In the genomic region with DNA sequence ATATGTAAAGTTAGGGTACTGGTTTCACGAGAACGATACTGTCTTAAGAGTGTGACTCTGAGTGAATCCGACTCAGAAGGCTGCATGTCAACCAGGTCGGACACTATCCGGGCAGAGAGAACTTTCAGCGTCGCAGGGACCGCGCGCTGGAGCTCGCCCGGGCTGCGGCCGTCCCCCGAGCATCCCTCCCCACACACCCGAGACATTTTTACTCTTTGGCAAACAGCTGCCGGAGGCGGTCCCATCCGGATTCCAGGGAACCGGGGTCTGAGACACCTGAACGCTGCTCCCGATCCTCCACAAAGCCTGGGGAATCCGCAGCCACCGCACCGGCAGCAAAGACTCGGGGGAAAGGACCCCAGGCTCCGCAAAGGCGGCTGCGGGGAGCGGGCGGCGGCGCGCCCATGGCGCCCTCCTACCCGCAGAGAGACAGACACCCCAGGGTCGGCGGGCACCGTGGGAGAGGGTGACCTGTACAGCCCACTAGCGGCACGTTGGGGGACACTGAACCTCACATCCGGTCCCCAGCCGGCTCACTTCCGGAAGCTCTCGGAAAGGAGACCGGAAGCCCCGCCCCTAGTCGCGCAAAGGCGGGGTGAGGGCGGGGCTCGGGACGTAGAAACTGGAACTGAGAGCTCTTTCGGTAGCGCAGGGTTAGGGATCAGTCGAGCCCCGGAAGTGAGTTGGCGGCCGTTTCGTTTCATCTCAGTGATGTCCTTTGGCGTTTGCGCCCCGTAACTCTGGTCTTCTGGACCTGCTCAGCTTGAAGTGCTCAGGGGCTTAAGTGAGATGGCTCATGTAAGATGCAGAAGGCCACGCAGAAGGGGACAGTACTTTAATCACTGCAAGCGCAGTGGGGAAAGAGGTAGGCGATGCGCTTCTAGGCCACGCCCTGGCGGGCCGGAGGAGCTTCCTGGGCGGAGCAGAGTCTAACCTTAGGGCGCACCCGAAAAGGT, we compare ENCODE assay signal across 8 mouse cellular contexts. TPM values are rescaled to one million over a fixed set of nuclear protein-coding genes. Genes with fewer than 3 reads are reported as not detected.
DNase-seq lines count a peak whose midpoint lies in the region; ATAC-seq and TF ChIP-seq lines count a peak whose summit lies in the region.

A gene (minus strand): TSS at position 535 of the 956 bp plus-strand sequence.

- no peak for TF ChIP-seq CTCF in Patski (IDR thresholded peaks at IDR 0.05)

- peaks cover 42% of the 10 kb centered on the region for H3K36me3 ChIP-seq in hindbrain, embryonic 13.5 days

- in situ Hi-C loops in Patski (cut with MboI; ENCODE audit: low pct_unique_long_range_greater_than_20kb), result loop anchor here (25.0 kb wide), 1 partner anchor 435 kb away; a partner anchor contains a TSS

- POLR2A ChIA-PET in Patski (lab: Charles Lee), result interaction anchor here (0.6 to 1.6 kb wide), 6 partner anchors 11 to 266 kb away, joined by 3 to 8 read pairs (median 4); a partner anchor contains a TSS

- no peaks in the 10 kb centered on the region for H3K27me3 ChIP-seq in Patski
- H3K27me3 ChIP-seq in hindbrain, embryonic 13.5 days, result no peaks in the 10 kb centered on the region

- CTCF ChIA-PET in Patski (lab: Charles Lee), result interaction anchor here (0.6 to 4.3 kb wide), 4 partner anchors 11 to 177 kb away, joined by 3 to 24 read pairs (median 8); no protein-coding TSS in a partner anchor

- peak within 1 kb of the TSS; percentile 94 for H3K27ac ChIP-seq in hindbrain, embryonic 13.5 days

- no peaks in the 10 kb centered on the region for H3K9me3 ChIP-seq in hindbrain, embryonic 13.5 days

- peak within 1 kb of the TSS; percentile 92 for H3K4me3 ChIP-seq in hindbrain, embryonic 13.5 days

- H3K4me2 ChIP-seq in hindbrain, embryonic 13.5 days, result peak within 1 kb of the TSS; percentile 62

- peak; percentile 92 for ATAC-seq in Patski
- ATAC-seq in hindbrain, embryonic 13.5 days (ENCODE audit: low FRiP score), result peak; percentile 99

- under 1% methylated on average over 73 of the region's 73 CpGs for WGBS in hindbrain, embryonic 13.5 days

- peaks cover 16% of the 10 kb centered on the region for H3K4me1 ChIP-seq in hindbrain, embryonic 13.5 days (replicated peaks)

- DNase-seq in Patski (ENCODE audit: low read depth, low spot score), result peak; percentile 49
- DNase-seq in cerebellum, postnatal 14 days, result peak; percentile 97 to 98
- peak; percentile 92 to 93 for DNase-seq in frontal cortex, postnatal 14 days (ENCODE audit: low spot score in 2 of 2)
- peak; percentile 90 to 93 for DNase-seq in layer of hippocampus, postnatal 25 days (ENCODE audit: extremely low spot score in 1 of 2, low spot score in 1 of 2)
- DNase-seq in lung, postnatal 25 days (ENCODE audit: low spot score), result peak; percentile 96
- peak; percentile 97 for DNase-seq in retina, embryonic 14.5 days (ENCODE audit: low spot score)
- DNase-seq in thymus, postnatal 4 days, result peak; percentile 98

- H3K9ac ChIP-seq in hindbrain, embryonic 13.5 days, result peak within 1 kb of the TSS; percentile 97

RNA-seq across cellular contexts. Expression of the gene that starts here (rescaled TPM):
- polyA plus RNA-seq in Patski (2021), result 44.5 TPM
- 37.3 and 37.8 TPM in 2 replicates for polyA plus RNA-seq in hindbrain, embryonic 13.5 days (2015; fragmentation: Nextera tagmentation; extraction: Ambion mirVana)
- total RNA-seq in layer of hippocampus, postnatal 25 days (2021), result 10 to 100 TPM; 29.3 to 34.7 TPM

Comparison
In these comparisons a context has a peak if more than half of its experiments do, and no peak if none do; other contexts are left out.
1. Peak in every context shown above with its lines: DNase-seq, ATAC-seq, H3K4me3 ChIP-seq and H3K27ac ChIP-seq.